Mouse (Mus musculus): ENCODE measurements around the gene Hps3. TPM values are rescaled to one million over a fixed set of nuclear protein-coding genes. Genes with fewer than 3 reads are reported as not detected.
A peak's percentile ranks its signal among the peaks of the same experiment; 100 is the strongest.
"Not testable (repeated sequence)": the region's sequence is repeated elsewhere in the genome, so short reads cannot be mapped to it uniquely, and the experiment has no call there.

Hps3 gene
- 14.4 and 15.1 TPM in 2 replicates for polyA plus RNA-seq (2015; fragmentation: Nextera tagmentation; extraction: Ambion mirVana)

DNA sequence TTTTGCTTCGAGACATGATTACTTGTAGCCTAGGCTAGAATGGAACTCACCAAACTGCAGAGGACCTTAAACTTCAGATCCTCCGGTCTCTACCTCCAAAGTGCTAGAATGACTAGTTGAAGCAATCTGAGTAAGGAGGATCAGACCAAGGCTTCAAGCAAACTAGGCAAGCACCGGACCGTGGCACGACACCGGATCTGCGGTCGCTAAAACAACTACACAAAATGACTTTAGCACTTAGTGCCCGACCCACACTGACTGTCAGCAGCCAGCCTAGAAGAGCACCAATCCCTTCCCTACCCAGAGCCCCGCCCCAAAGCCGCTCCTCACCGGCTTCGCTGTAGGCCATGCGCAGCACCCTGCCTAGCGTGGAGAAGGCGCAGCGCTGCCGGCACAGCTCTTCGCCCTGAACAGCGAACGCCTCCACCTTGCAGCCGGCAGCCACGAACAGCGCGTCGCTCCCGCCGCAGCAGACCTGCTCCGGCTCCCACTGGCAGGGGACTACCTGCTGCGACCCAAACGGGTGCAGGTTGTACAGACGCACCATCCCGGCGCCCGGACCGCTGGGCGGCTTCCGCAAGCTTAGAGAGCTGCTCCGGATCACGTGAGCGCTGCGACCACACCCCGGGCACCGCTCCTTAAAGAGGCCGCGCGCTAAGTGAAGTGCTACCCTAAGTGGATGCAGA is at the start of gene Hps3:
Gene Hps3, minus strand, starts transcription at position 597 of the 686 bp plus-strand sequence.
- peak; percentile 99 for ATAC-seq
- WGBS = 0% methylated on average over 47 of the region's 47 CpGs
- H3K27me3 ChIP-seq (replicated peaks; ENCODE audit: control insufficient read depth, insufficient read depth, low read length) = no peaks in the 10 kb centered on the region
- peaks cover 13% of the 10 kb centered on the region for H3K4me1 ChIP-seq (replicated peaks; ENCODE audit: control insufficient read depth, insufficient read depth, low read length)
- H3K4me2 ChIP-seq (ENCODE audit: low read length) = peak within 1 kb of the TSS; percentile 81
- H3K9me3 ChIP-seq (ENCODE audit: control insufficient read depth, low read length) = no peaks in the 10 kb centered on the region
- peak within 1 kb of the TSS; percentile 84 for H3K27ac ChIP-seq (ENCODE audit: low read length)
- no peaks in the 10 kb centered on the region for H3K36me3 ChIP-seq (ENCODE audit: control insufficient read depth, insufficient read depth)
- peak within 1 kb of the TSS; percentile 85 for H3K9ac ChIP-seq (replicated peaks; ENCODE audit: low read depth, low read length)
- H3K4me3 ChIP-seq (replicated peaks; ENCODE audit: low read length) = peak within 1 kb of the TSS; percentile 91

- Histone ChIP-seq H3K9me3 (ENCODE audit: control insufficient read depth, low read length) (no peaks in the 10 kb centered on the region), H3K36me3 (ENCODE audit: control insufficient read depth, insufficient read depth) (peaks cover 5% of the 10 kb centered on the region), H3K4me3 (replicated peaks; ENCODE audit: low read length) (no peak overlapping the region), H3K27me3 (replicated peaks; ENCODE audit: control insufficient read depth, insufficient read depth, low read length) (no peaks in the 10 kb centered on the region), H3K4me1 (replicated peaks; ENCODE audit: control insufficient read depth, insufficient read depth, low read length) (no peaks in the 10 kb centered on the region), H3K9ac (replicated peaks; ENCODE audit: low read depth, low read length) (no peak overlapping the region), H3K27ac (ENCODE audit: low read length) (no peak overlapping the region), H3K4me2 (ENCODE audit: low read length) (no peak overlapping the region)
- WGBS = 85% methylated on average over 3 of the region's 3 CpGs
- no peak for ATAC-seq
These were observed 47.0 kb upstream of the Hps3 start for GRCm38 (mm10) chr3:20082161-20082560.

GRCm38 (mm10) chr3:20076145-20077053 is 41.3 kb upstream of the Hps3 start:
- H3K4me3 ChIP-seq (replicated peaks; ENCODE audit: low read length) = no peak overlapping the region
- H3K9me3 ChIP-seq (ENCODE audit: control insufficient read depth, low read length) = no peaks in the 10 kb centered on the region
- ATAC-seq = no peak
- no peaks in the 10 kb centered on the region for H3K4me1 ChIP-seq (replicated peaks; ENCODE audit: control insufficient read depth, insufficient read depth, low read length)
- H3K9ac ChIP-seq (replicated peaks; ENCODE audit: low read depth, low read length) = no peak overlapping the region
- H3K27me3 ChIP-seq (replicated peaks; ENCODE audit: control insufficient read depth, insufficient read depth, low read length) = no peaks in the 10 kb centered on the region
- H3K27ac ChIP-seq (ENCODE audit: low read length) = no peak overlapping the region
- peaks cover 5% of the 10 kb centered on the region; the same call in 1 of the 2 replicates for H3K36me3 ChIP-seq (ENCODE audit: control insufficient read depth, insufficient read depth)
- no peak overlapping the region for H3K4me2 ChIP-seq (ENCODE audit: low read length)
- 88% methylated on average over 11 of the region's 11 CpGs for WGBS

GRCm38 (mm10) chr3:20058197-20058541 is 23.1 kb upstream of the Hps3 start:
- Histone ChIP-seq H3K36me3 (ENCODE audit: control insufficient read depth, insufficient read depth) (0 out of 2 replicates have a peak, but pooled peaks cover 3% of the 10 kb centered on the region), H3K9ac (replicated peaks; ENCODE audit: low read depth, low read length) (peak overlapping the region; percentile 80), H3K4me2 (ENCODE audit: low read length) (peak overlapping the region; percentile 65), H3K9me3 (ENCODE audit: control insufficient read depth, low read length) (no peaks in the 10 kb centered on the region), H3K27me3 (replicated peaks; ENCODE audit: control insufficient read depth, insufficient read depth, low read length) (no peaks in the 10 kb centered on the region), H3K4me3 (replicated peaks; ENCODE audit: low read length) (peak overlapping the region; percentile 79), H3K27ac (ENCODE audit: low read length) (no peak overlapping the region), H3K4me1 (replicated peaks; ENCODE audit: control insufficient read depth, insufficient read depth, low read length) (peaks cover 10% of the 10 kb centered on the region)
- WGBS = under 1% methylated on average over 6 of the region's 9 CpGs
- peak; percentile 35; the same call in 1 of the 2 replicates for ATAC-seq

- Histone ChIP-seq H3K4me3 (replicated peaks; ENCODE audit: low read length) (peak within 1 kb of the TSS; percentile 79), H3K4me2 (ENCODE audit: low read length) (peak within 1 kb of the TSS; percentile 65), H3K27ac (ENCODE audit: low read length) (peak within 1 kb of the TSS; percentile 77), H3K4me1 (replicated peaks; ENCODE audit: control insufficient read depth, insufficient read depth, low read length) (peaks cover 10% of the 10 kb centered on the region), H3K27me3 (replicated peaks; ENCODE audit: control insufficient read depth, insufficient read depth, low read length) (no peaks in the 10 kb centered on the region), H3K9ac (replicated peaks; ENCODE audit: low read depth, low read length) (peak within 1 kb of the TSS; percentile 80), H3K36me3 (ENCODE audit: control insufficient read depth, insufficient read depth) (0 out of 2 replicates have a peak, but pooled peaks cover 3% of the 10 kb centered on the region), H3K9me3 (ENCODE audit: control insufficient read depth, low read length) (no peaks in the 10 kb centered on the region)
- ATAC-seq = peak; percentile 100
- under 1% methylated on average over 49 of the region's 54 CpGs for WGBS
These were observed 22.4 kb upstream of the Hps3 start, which contains the start of gene Hltf for GRCm38 (mm10) chr3:20057306-20058196. Gene Hltf, plus strand, starts transcription at chr3:20057811.

- H3K4me3 ChIP-seq (replicated peaks; ENCODE audit: low read length); H3K4me1 ChIP-seq (replicated peaks; ENCODE audit: control insufficient read depth, insufficient read depth, low read length); H3K27ac ChIP-seq (ENCODE audit: low read length); ATAC-seq; H3K4me2 ChIP-seq (ENCODE audit: low read length); H3K27me3 ChIP-seq (replicated peaks; ENCODE audit: control insufficient read depth, insufficient read depth, low read length); H3K9me3 ChIP-seq (ENCODE audit: control insufficient read depth, low read length); H3K9ac ChIP-seq (replicated peaks; ENCODE audit: low read depth, low read length); H3K36me3 ChIP-seq (ENCODE audit: control insufficient read depth, insufficient read depth): not testable (repeated sequence)
- 49% methylated on average over 3 of the region's 3 CpGs for WGBS
These were observed 9.6 kb upstream of the Hps3 start for GRCm38 (mm10) chr3:20044736-20045135.

- not testable (repeated sequence) for H3K9me3 ChIP-seq (ENCODE audit: control insufficient read depth, low read length); H3K4me3 ChIP-seq (replicated peaks; ENCODE audit: low read length); H3K4me1 ChIP-seq (replicated peaks; ENCODE audit: control insufficient read depth, insufficient read depth, low read length)
These were observed 6.3 kb upstream of the Hps3 start for GRCm38 (mm10) chr3:20041461-20041860.

GRCm38 (mm10) chr3:20036069-20036468 is 954 bp upstream of the Hps3 start:
- no peak overlapping the region for H3K27ac ChIP-seq (ENCODE audit: low read length)
- no peaks in the 10 kb centered on the region for H3K36me3 ChIP-seq (ENCODE audit: control insufficient read depth, insufficient read depth)
- H3K4me3 ChIP-seq (replicated peaks; ENCODE audit: low read length) = no peak overlapping the region
- 75% methylated on average over 4 of the region's 4 CpGs for WGBS
- H3K9ac ChIP-seq (replicated peaks; ENCODE audit: low read depth, low read length) = no peak overlapping the region
- H3K4me2 ChIP-seq (ENCODE audit: low read length) = no peak overlapping the region
- no peak for ATAC-seq
- H3K4me1 ChIP-seq (replicated peaks; ENCODE audit: control insufficient read depth, insufficient read depth, low read length) = peaks cover 13% of the 10 kb centered on the region
- no peaks in the 10 kb centered on the region for H3K27me3 ChIP-seq (replicated peaks; ENCODE audit: control insufficient read depth, insufficient read depth, low read length)
- no peaks in the 10 kb centered on the region for H3K9me3 ChIP-seq (ENCODE audit: control insufficient read depth, low read length)

More at GRCm38 (mm10) chr3:20041461-20041860, 6.3 kb upstream of the Hps3 start:
- H3K4me2 ChIP-seq (ENCODE audit: low read length); H3K27me3 ChIP-seq (replicated peaks; ENCODE audit: control insufficient read depth, insufficient read depth, low read length); H3K27ac ChIP-seq (ENCODE audit: low read length); H3K36me3 ChIP-seq (ENCODE audit: control insufficient read depth, insufficient read depth); H3K9ac ChIP-seq (replicated peaks; ENCODE audit: low read depth, low read length); ATAC-seq: not testable (repeated sequence)
- WGBS = 94% methylated on average over 7 of the region's 7 CpGs
